Mouse (Mus musculus) liver, embryonic 15.5 days (tissue): ENCODE measurements around the gene Slc38a1. TPM values are rescaled to one million over a fixed set of nuclear protein-coding genes. Genes with fewer than 3 reads are reported as not detected.

Experiments used
- ATAC-seq: fragments of 200-750 bp; cut with Nextera tagmentation; 2 replicates; pipeline ENCODE4 v1.8.0; 2017; ENCODE audit warnings: moderate number of reproducible peaks, mild to moderate bottlenecking, moderate library complexity; ENCODE audit not compliant: insufficient read depth
- H3K27ac ChIP-seq: fragments of 300-500 bp; sonication (generic); replicated peaks from 2 replicates; pipeline ENCODE4 v1.5.1; 2015; ENCODE audit warnings: mild to moderate bottlenecking, inconsistent platforms
- H3K27me3 ChIP-seq: fragments of 300-500 bp; sonication (generic); 2 replicates; pipeline ENCODE4 v1.6.1; 2015; ENCODE audit warnings: mild to moderate bottlenecking, inconsistent platforms
- H3K36me3 ChIP-seq: fragments of 300-500 bp; sonication (generic); replicated peaks from 2 replicates; pipeline ENCODE4 v1.6.1; 2015; ENCODE audit warnings: moderate library complexity, mild to moderate bottlenecking, inconsistent platforms
- H3K4me1 ChIP-seq: fragments of 300-500 bp; sonication (generic); replicated peaks from 2 replicates; pipeline ENCODE4 v1.6.1; 2015; ENCODE audit warnings: inconsistent platforms
- H3K4me2 ChIP-seq: fragments of 300-500 bp; sonication (generic); 2 replicates; pipeline ENCODE4 v1.6.1; 2015; ENCODE audit warnings: moderate library complexity, mild to moderate bottlenecking, inconsistent platforms
- H3K4me3 ChIP-seq: fragments of 300-500 bp; sonication (generic); replicated peaks from 2 replicates; pipeline ENCODE4 v1.5.1; 2015; ENCODE audit warnings: mild to moderate bottlenecking, inconsistent platforms
- H3K9ac ChIP-seq: fragments of 300-500 bp; sonication (generic); 2 replicates; pipeline ENCODE4 v1.6.1; 2015; ENCODE audit warnings: moderate library complexity, mild to moderate bottlenecking, inconsistent platforms
- H3K9me3 ChIP-seq: fragments of 300-500 bp; sonication (generic); replicated peaks from 2 replicates; pipeline ENCODE4 v1.6.1; 2016; ENCODE audit warnings: inconsistent platforms
- WGBS: fragments of 180-500 bp; shearing (Covaris S2); methylation state at CpG from one replicate; pipeline ENCODE4 v1.1.7; 2015; ENCODE audit warnings: mixed read lengths; ENCODE audit not compliant: insufficient replicate concordance; 5-methylcytosine and 5-hydroxymethylcytosine counted together
- polyA plus RNA-seq: library from polyadenylated mRNA; unstranded; fragments of >200 nt; fragmentation: Nextera tagmentation; extraction: Ambion mirVana; gene quantifications from 2 replicates; pipeline ENCODE4 v1.2.1, GENCODE M21; 2015

The Slc38a1 gene
- polyA plus RNA-seq, 1 experiment from 2014 or later: 18.2 TPM

DNA sequence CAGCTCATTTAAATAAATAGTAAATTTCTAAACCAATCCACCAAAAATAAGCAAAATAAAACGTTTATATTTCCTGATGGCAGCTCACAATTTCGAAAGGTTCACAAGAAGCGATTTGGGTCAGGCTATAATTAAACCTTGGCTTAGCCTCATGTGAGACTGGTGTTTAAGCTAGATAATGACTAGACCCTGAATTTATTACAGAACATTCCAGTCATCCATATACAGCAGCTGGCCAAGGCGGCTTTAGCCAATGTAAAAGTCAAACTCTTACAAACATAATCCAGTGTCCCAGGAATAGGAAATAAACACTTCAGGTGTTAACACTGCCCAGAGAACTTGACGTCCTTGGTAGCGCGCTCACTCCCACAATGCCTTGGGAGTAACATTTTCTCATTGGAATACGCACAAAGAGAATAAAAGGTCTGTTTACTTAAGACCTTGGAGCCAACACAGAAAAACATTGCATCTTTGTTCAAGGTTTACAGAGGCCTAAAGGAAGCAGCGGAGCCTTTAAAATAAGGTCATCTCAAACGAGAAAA is 50.8 kb downstream of the Slc38a1 start:
- H3K9me3 ChIP-seq: no peaks in the 10 kb centered on the region
- no peaks in the 10 kb centered on the region for H3K27me3 ChIP-seq
- H3K4me3 ChIP-seq: no peak overlapping the region
- H3K9ac ChIP-seq: no peak overlapping the region
- 78% methylated on average over 10 of the region's 10 CpGs for WGBS
- ATAC-seq: no peak
- H3K27ac ChIP-seq: no peak overlapping the region
- H3K36me3 ChIP-seq: peaks cover 18% of the 10 kb centered on the region
- H3K4me2 ChIP-seq: no peak overlapping the region
- H3K4me1 ChIP-seq: 0 out of 2 replicates have a peak, but pooled peaks cover 5% of the 10 kb centered on the region

DNA sequence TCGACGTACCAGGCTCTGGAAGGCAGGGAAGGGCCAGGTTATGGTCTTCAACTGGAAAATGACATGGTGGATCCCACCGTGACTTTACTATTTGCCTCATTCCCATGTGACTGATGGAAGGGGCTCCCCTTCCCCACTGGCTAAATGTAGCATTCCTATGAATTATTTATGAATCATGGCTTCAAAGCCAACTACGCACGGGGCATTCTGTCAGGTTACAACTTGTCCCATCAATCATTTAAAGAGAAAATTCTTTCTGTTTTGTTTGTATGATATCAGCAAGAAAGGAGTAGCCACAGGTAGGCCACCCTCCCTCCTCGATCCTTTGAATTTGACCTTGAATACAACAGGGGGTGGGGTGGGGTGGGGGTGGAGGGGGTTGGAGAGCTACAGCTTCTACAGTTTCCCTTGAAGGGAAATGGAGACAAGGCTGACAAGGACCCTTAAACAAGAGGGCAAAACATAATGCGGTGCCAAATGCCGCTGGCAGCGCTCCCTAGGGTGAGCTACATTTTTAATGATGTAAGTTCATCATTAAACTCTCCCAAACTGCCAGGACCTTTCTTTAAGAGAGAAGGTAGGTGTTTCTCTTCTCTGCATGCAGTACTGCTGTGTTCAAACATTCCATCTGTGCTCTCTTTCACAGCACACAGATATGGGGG is 53.6 kb downstream of the Slc38a1 start:
- 0 out of 2 replicates have a peak, but pooled peaks cover 5% of the 10 kb centered on the region for H3K4me1 ChIP-seq
- no peaks in the 10 kb centered on the region for H3K9me3 ChIP-seq
- no peak overlapping the region for H3K9ac ChIP-seq
- no peak overlapping the region for H3K4me3 ChIP-seq
- H3K36me3 ChIP-seq: peaks cover 42% of the 10 kb centered on the region
- H3K27ac ChIP-seq: no peak overlapping the region
- H3K27me3 ChIP-seq: no peaks in the 10 kb centered on the region
- 82% methylated on average over 9 of the region's 9 CpGs for WGBS
- no peak for ATAC-seq
- H3K4me2 ChIP-seq: no peak overlapping the region

DNA sequence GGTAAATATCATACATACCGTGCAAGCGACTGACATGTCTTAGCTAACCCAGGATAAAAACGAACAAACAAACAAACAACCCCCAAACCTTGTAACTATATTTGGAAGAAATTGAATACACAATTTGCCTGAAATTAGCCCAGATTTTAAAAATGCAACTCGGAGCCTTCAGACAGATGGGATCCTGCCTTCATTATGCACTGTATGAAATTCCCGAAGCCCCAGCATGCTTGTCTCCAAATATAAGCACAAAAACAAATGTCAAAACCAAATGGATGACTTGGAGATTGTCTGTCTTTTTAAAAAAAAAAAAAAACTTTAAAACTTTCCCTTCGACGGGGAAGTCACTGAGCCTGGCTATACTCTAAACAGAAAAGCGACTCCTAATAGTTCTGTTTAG is 54.7 kb downstream of the Slc38a1 start:
- 80% methylated on average over 8 of the region's 8 CpGs for WGBS
- no peak for ATAC-seq
- Histone ChIP-seq H3K4me3 (no peak overlapping the region), H3K4me1 (no peaks in the 10 kb centered on the region), H3K27ac (no peak overlapping the region), H3K36me3 (peaks cover 51% of the 10 kb centered on the region), H3K9me3 (no peaks in the 10 kb centered on the region), H3K27me3 (no peaks in the 10 kb centered on the region), H3K4me2 (no peak overlapping the region), H3K9ac (no peak overlapping the region)

DNA sequence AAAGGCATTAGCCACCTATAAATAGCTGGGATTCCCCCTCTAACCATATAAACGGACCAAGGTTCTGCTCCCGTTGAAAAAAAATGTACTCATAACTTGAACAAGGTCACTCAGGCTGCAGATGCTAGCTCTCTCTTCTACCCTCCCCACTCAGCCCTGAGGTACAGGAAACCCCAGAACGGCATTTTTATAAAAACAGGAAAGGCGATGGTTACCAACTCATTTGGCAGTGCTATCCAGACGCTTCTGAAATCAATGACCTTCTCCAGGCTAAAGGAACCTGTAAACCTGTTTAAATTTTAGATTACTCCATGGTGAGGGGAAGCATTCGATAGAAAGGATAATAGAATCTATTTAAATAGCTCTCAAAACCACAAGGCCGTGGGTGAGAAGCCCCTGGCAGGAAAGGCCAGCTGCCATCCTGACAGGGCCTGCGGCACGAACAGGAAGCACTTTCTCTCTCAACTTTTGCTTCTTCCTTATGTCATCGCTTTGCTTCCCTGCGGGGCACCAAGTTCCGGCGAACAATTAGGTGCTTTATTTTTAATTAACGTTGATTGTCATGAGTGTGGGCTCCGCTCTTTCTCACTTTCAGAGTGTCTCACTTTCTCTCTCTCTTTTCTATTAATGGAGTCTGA is 59.2 kb downstream of the Slc38a1 start:
- Histone ChIP-seq H3K9me3 (no peaks in the 10 kb centered on the region), H3K27ac (no peak overlapping the region), H3K4me2 (no peak overlapping the region), H3K4me1 (no peaks in the 10 kb centered on the region), H3K36me3 (peaks cover 59% of the 10 kb centered on the region), H3K4me3 (no peak overlapping the region), H3K27me3 (no peaks in the 10 kb centered on the region), H3K9ac (no peak overlapping the region)
- no peak for ATAC-seq
- WGBS: 63% methylated on average over 15 of the region's 15 CpGs

DNA sequence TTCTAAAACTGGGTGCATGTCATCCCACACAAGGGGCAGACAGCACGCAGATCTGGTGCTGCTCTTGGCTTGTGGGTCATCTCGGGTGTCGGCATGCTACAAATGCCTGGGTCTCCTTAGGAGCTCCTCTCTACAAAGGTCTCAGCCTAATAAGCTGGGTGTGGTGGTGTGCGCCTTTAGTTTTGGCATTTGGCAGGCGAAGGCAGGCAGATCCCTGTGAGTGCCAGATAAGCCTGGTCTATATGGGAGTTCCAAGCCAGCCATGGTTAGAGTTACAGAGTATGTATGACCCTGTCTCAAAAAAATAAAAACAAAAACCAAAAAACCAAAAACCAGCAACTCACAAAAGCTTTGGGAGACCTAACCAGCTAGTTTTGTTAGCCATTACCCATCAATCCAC is 65.7 kb downstream of the Slc38a1 start:
- peaks cover 32% of the 10 kb centered on the region; the same call in 1 of the 2 replicates for H3K36me3 ChIP-seq
- no peak overlapping the region for H3K4me2 ChIP-seq
- H3K9ac ChIP-seq: no peak overlapping the region
- 81% methylated on average over 5 of the region's 5 CpGs for WGBS
- ATAC-seq: no peak
- H3K4me1 ChIP-seq: no peaks in the 10 kb centered on the region
- no peaks in the 10 kb centered on the region for H3K9me3 ChIP-seq
- H3K27ac ChIP-seq: no peak overlapping the region
- no peaks in the 10 kb centered on the region for H3K27me3 ChIP-seq
- no peak overlapping the region for H3K4me3 ChIP-seq

DNA sequence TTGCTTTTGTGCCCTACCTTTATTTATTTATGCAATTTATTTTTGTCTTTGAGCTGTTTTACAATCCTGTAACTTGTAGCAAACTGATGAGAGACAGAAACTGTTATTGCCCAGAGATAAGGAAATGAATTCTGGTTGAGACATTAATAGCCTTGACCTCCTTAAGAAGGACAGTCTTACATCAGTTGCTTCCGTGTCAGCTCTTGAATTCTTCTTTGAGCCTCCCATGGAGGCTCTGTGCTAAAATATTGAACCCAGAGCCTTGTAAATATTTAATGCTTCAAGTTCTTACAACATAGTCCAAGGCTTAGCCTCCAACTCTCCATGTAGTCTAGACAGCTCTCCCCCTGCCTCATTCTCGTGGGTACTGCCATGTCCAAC is 73.7 kb downstream of the Slc38a1 start:
- 50% methylated on average over 2 of the region's 2 CpGs for WGBS
- H3K9ac ChIP-seq: no peak overlapping the region
- peaks cover 29% of the 10 kb centered on the region for H3K4me1 ChIP-seq
- no peak overlapping the region for H3K27ac ChIP-seq
- no peak overlapping the region for H3K4me2 ChIP-seq
- no peaks in the 10 kb centered on the region for H3K9me3 ChIP-seq
- H3K4me3 ChIP-seq: no peak overlapping the region
- H3K36me3 ChIP-seq: no peaks in the 10 kb centered on the region
- ATAC-seq: no peak
- H3K27me3 ChIP-seq: no peaks in the 10 kb centered on the region

DNA sequence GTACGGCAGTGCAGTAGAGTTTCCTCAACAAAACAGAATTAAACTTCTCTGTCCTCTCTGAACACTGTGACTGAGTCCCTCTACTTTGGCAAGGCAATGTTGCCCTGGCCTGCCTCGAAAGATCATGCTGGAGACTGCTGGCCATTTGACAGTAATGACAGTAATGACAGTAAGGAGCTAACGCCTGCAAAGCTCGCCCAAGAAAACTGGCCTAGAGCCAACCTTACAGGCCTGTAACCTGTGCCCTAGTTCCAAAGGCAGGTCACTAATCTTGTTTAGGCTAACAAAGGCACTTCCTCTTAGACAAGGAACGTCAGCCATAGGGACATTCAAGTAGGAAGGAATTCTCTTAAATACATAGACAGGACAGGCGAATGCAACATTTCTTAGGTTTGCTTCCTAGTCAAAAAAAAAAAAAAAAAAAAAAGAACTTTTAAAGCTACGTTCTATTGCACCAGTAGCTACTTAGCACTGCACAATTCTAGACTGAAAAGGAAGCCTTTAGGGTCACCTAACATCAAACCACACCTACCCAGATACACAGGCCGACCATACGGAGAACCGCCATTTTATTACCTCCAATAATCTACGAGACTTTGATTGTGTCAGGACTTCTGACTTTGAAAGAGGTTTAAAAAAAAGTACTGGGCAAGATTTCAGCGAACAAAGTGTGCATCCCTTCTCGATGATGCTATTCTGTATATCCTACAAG is 74.3 kb downstream of the Slc38a1 start:
- no peak for ATAC-seq
- Histone ChIP-seq H3K4me3 (no peak overlapping the region), H3K4me1 (peaks cover 35% of the 10 kb centered on the region), H3K9ac (no peak overlapping the region), H3K27me3 (no peaks in the 10 kb centered on the region), H3K36me3 (no peaks in the 10 kb centered on the region), H3K27ac (0 out of 2 replicates have a peak overlapping the region, but pooled peaks have one; percentile 14), H3K9me3 (no peaks in the 10 kb centered on the region), H3K4me2 (no peak overlapping the region)
- WGBS: 55% methylated on average over 13 of the region's 13 CpGs

DNA sequence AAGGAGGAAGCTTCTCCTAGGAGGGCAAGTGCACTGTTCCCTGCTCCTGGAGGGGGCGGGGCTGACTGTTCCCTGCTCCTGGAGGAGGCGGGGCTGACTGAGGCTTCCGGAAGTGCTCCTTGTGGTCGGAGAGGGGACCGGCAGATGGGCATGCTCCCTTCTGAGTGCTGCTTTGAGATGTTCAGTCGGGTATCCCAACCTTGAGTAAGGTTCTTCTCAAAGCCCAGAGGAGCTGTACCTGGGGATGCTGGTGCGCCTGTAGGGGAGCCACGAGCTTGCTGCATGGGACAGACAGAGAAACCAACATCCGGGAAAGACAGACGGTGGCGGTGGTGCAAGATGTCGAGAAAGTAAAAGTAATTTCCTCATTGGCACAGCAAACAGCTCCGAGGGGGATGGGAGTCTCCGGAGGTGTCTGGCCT is 75.9 kb downstream of the Slc38a1 start:
- 5% methylated on average over 14 of the region's 14 CpGs for WGBS
- H3K9ac ChIP-seq: no peak overlapping the region
- H3K27ac ChIP-seq: no peak overlapping the region
- ATAC-seq: no peak
- peaks cover 48% of the 10 kb centered on the region for H3K4me1 ChIP-seq
- peak overlapping the region; percentile 49 for H3K4me3 ChIP-seq
- peak overlapping the region; percentile 68 for H3K4me2 ChIP-seq
- no peaks in the 10 kb centered on the region for H3K27me3 ChIP-seq
- H3K36me3 ChIP-seq: no peaks in the 10 kb centered on the region
- no peaks in the 10 kb centered on the region for H3K9me3 ChIP-seq

DNA sequence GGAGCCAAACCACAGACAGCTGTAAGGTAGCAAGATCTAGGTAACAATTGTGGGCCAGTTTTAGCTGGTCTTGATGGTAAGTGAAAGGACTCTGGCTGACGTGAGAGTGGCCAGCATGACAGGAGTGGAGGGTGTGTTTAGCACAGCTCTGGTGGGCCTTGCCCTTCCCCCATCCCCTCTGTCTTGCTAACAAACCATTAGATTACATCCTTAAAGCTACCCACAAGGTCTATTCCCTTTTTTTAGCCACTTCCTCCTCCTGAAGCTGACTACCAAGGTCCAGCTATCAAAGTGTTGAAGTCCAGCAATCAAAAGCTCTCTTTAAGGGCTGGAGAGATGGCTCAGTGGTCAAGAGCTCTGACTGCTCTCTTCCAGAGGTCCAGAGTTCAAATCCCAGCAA is 78.9 kb downstream of the Slc38a1 start:
- Histone ChIP-seq H3K4me3 (no peak overlapping the region), H3K36me3 (no peaks in the 10 kb centered on the region), H3K9ac (no peak overlapping the region), H3K27ac (no peak overlapping the region), H3K4me1 (peaks cover 43% of the 10 kb centered on the region), H3K4me2 (no peak overlapping the region), H3K27me3 (no peaks in the 10 kb centered on the region), H3K9me3 (no peaks in the 10 kb centered on the region)
- WGBS: 17% methylated on average over 1 of the region's 1 CpGs
- no peak for ATAC-seq

DNA sequence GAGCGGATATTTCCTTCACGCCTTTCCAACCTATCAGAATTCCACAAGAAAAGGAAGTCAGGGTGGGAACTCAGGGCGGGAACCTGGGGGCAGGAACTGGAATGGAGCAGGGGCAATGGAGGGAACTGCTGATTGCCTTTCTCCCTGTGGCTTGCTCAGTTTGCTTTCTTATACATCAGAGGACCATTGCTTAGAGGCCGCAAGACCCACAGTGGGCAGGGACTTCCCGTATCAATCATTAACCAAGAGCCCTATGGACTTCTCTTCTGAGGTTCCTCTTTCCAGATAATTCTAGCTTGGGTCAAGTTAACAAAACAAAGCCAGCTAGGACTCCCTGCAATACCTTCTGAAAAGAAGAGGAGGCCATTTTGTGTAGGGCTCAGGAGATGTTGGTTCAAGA is 80.2 kb downstream of the Slc38a1 start:
- Histone ChIP-seq H3K36me3 (no peaks in the 10 kb centered on the region), H3K4me1 (peaks cover 32% of the 10 kb centered on the region), H3K27me3 (no peaks in the 10 kb centered on the region), H3K9me3 (no peaks in the 10 kb centered on the region), H3K9ac (no peak overlapping the region), H3K4me2 (no peak overlapping the region), H3K27ac (no peak overlapping the region), H3K4me3 (no peak overlapping the region)
- 54% methylated on average over 5 of the region's 5 CpGs for WGBS
- 0 out of 2 replicates have a peak, but pooled peaks have one; percentile 47 for ATAC-seq

DNA sequence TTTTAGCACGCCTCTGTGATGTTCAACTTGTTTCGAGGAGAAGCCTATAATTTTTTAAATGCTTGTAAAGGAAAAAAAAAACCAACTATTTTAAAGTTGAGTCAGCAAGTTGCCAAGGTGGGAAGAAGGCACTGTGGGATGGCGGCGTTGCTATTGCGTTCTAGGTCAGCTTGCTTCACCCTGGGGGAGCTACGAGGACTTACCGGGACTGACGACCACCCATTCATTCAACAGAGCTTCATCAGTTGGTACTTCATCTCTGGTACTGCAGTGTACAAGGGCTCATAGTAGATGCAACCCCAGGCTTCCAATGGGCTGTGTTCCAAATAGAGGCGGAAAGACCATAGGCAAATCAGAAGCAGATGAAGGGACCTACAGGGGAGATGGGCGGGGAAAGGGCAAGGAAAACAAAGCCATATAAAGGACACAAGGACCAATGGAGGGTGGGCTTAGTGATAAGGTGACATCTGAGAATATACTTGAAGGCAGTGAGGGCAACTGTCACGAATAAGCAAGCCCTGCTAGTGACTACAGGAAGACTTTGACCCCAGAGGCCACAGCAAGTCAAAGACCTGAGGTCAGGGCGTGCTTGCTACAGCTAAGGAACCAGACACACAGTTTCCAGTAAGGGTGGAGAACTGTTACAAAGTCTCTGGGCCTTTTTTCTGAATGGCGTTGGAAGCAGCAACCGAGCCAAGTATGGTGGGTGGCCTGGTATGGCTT is 82.0 kb downstream of the Slc38a1 start:
- Histone ChIP-seq H3K27ac (no peak overlapping the region), H3K27me3 (no peaks in the 10 kb centered on the region), H3K4me3 (no peak overlapping the region), H3K9me3 (no peaks in the 10 kb centered on the region), H3K9ac (no peak overlapping the region), H3K4me2 (no peak overlapping the region), H3K36me3 (no peaks in the 10 kb centered on the region), H3K4me1 (peaks cover 19% of the 10 kb centered on the region)
- WGBS: 81% methylated on average over 14 of the region's 14 CpGs
- ATAC-seq: no peak
